Mouse (Mus musculus): ENCODE results near the gene B3galt5. TPM values are rescaled to one million over a fixed set of nuclear protein-coding genes. Genes with fewer than 3 reads are reported as not detected.

B3galt5 gene
- polyA plus RNA-seq, 1 experiment from 2014 or later, result 0.49 TPM

DNA sequence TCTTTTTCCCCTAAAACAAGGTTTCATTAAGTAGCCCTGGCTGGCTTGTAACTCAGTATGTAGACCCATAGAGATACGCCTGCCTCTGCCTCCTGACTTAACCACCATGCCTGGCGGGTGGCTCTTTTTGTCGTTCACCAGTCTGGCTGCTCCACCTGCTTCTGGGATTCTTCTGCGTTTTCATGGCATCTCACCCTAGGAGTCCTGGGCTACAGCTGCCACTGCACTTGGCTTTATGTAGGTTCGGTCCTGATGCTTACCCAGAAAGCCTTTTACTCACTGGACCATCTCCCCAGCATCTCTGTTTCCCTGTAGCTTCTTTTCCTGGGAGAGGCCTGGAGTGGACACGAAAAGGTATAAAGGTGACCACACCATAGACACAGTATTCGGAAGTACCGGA is 1.6 kb upstream of the B3galt5 start:
- ATAC-seq (ENCODE audit: insufficient read depth, low FRiP score), result no peak
- H3K36me3 ChIP-seq (ENCODE audit: control insufficient read depth, insufficient read depth, low read length), result no peaks in the 10 kb centered on the region
- H3K4me2 ChIP-seq (ENCODE audit: low read depth, low read length), result no peak overlapping the region
- no peak overlapping the region for H3K27ac ChIP-seq (ENCODE audit: low read length)
- H3K9me3 ChIP-seq (replicated peaks; ENCODE audit: control insufficient read depth, low read length), result no peaks in the 10 kb centered on the region
- H3K4me3 ChIP-seq (replicated peaks; ENCODE audit: low read length), result no peak overlapping the region
- H3K27me3 ChIP-seq (ENCODE audit: control insufficient read depth, insufficient read depth, low read length), result no peaks in the 10 kb centered on the region
- no peak overlapping the region for H3K9ac ChIP-seq (ENCODE audit: low read length)
- H3K4me1 ChIP-seq (ENCODE audit: control insufficient read depth, insufficient read depth, low read length), result no peaks in the 10 kb centered on the region
- WGBS, result 86% methylated on average over 8 of the region's 8 CpGs

DNA sequence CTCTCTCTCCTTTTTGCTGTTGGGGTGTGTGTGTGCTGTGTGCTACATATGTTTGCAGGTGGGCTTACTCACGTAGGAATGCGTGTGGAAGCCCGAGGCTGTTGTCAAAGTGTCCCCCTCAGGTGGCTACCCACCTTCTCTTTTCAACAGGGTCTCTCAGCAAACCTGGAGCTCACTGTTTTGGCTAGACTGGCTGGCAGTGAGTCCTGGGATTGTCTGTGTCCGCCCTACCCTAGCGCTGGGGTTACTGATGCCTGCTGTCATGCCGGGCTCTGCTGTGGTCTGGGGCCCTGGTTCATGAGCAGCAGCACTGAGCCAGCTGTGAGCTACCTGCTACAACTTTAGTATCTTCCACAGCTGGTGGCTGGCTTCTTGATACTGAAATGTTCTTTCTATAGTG is 8.9 kb downstream of the B3galt5 start:
- H3K27me3 ChIP-seq (ENCODE audit: control insufficient read depth, insufficient read depth, low read length), result no peaks in the 10 kb centered on the region
- H3K27ac ChIP-seq (ENCODE audit: low read length), result no peak overlapping the region
- no peak overlapping the region for H3K4me3 ChIP-seq (replicated peaks; ENCODE audit: low read length)
- no peaks in the 10 kb centered on the region for H3K36me3 ChIP-seq (ENCODE audit: control insufficient read depth, insufficient read depth, low read length)
- H3K9me3 ChIP-seq (replicated peaks; ENCODE audit: control insufficient read depth, low read length), result peaks cover 5% of the 10 kb centered on the region; the same call in 1 of the 2 replicates
- no peaks in the 10 kb centered on the region for H3K4me1 ChIP-seq (ENCODE audit: control insufficient read depth, insufficient read depth, low read length)
- H3K4me2 ChIP-seq (ENCODE audit: low read depth, low read length), result no peak overlapping the region
- 72% methylated on average over 6 of the region's 6 CpGs for WGBS
- H3K9ac ChIP-seq (ENCODE audit: low read length), result no peak overlapping the region
- ATAC-seq (ENCODE audit: insufficient read depth, low FRiP score), result no peak

DNA sequence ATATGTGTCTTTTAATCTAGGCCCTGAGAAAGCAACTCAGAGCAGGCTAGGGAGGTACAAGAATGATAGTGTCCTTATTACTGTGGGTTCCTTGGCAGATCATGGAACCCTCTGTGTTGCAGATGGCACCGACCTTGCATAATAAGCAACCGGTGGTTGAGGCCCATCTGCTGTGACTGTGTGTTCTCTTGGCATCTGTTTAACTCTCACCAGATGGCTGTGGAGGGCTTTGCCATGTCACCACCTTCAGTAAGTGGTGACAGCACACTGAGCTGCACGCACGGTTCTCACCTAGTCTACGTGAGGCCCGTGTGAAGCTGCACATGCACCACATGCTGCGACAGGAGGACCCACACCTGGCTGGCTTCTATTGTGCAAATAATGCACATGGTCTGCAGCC is 14.0 kb downstream of the B3galt5 start:
- Histone ChIP-seq H3K36me3 (ENCODE audit: control insufficient read depth, insufficient read depth, low read length) (no peaks in the 10 kb centered on the region), H3K4me3 (replicated peaks; ENCODE audit: low read length) (no peak overlapping the region)
- 77% methylated on average over 7 of the region's 7 CpGs for WGBS

DNA sequence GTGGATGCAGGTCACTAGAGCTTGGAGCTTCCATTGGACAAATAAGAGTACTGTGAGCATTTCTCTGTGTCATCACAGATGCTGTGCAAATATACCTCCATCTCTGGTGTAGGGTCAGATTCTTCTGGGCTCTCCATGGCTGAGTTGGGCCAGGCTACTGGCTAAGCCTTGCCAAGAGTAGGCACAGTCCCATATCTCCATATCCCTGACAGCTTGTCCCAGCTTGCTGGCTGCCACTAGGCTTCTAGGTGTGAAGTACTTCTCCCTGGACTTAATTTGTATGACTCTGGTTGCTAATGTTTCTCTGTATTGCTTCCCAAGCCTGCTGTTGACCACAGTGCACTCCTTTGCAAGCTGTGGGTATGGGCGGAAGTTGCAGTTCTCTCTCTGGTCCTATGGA is 16.5 kb downstream of the B3galt5 start:
- Histone ChIP-seq H3K9ac (ENCODE audit: low read length) (no peak overlapping the region), H3K4me1 (ENCODE audit: control insufficient read depth, insufficient read depth, low read length) (no peaks in the 10 kb centered on the region), H3K27me3 (ENCODE audit: control insufficient read depth, insufficient read depth, low read length) (no peaks in the 10 kb centered on the region), H3K27ac (ENCODE audit: low read length) (no peak overlapping the region), H3K36me3 (ENCODE audit: control insufficient read depth, insufficient read depth, low read length) (no peaks in the 10 kb centered on the region), H3K4me2 (ENCODE audit: low read depth, low read length) (no peak overlapping the region), H3K4me3 (replicated peaks; ENCODE audit: low read length) (no peak overlapping the region), H3K9me3 (replicated peaks; ENCODE audit: control insufficient read depth, low read length) (peaks cover 5% of the 10 kb centered on the region; the same call in 1 of the 2 replicates)
- ATAC-seq (ENCODE audit: insufficient read depth, low FRiP score), result no peak
- 86% methylated on average over 1 of the region's 1 CpGs for WGBS

More for the DNA sequence above, 14.0 kb downstream of the B3galt5 start:
- Histone ChIP-seq H3K9ac (ENCODE audit: low read length) (no peak overlapping the region), H3K4me1 (ENCODE audit: control insufficient read depth, insufficient read depth, low read length) (no peaks in the 10 kb centered on the region), H3K9me3 (replicated peaks; ENCODE audit: control insufficient read depth, low read length) (peaks cover 5% of the 10 kb centered on the region; the same call in 1 of the 2 replicates), H3K27me3 (ENCODE audit: control insufficient read depth, insufficient read depth, low read length) (no peaks in the 10 kb centered on the region), H3K27ac (ENCODE audit: low read length) (no peak overlapping the region), H3K4me2 (ENCODE audit: low read depth, low read length) (no peak overlapping the region)
- no peak for ATAC-seq (ENCODE audit: insufficient read depth, low FRiP score)

DNA sequence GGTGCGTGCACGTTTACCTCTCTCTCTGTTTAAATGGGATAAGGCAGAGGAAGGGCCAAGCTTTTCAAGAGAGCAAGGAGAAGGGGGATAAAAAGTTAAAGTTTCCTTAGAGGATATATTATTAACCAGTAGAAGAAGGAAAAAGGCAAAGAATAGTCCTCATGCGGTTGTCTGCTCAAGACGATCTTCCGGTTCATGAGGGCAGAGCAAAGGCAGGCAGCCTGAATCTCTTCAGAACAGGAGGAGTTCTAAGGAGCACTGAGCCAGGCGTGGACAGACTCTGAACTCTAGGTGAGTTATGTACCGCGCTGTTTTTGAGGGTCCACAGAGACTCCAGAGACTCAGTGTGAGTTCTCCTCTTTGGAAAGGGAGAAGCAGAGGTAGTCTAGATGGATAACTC is 22.8 kb downstream of the B3galt5 start:
- H3K27me3 ChIP-seq (ENCODE audit: control insufficient read depth, insufficient read depth, low read length), result no peaks in the 10 kb centered on the region
- ATAC-seq (ENCODE audit: insufficient read depth, low FRiP score), result no peak
- H3K36me3 ChIP-seq (ENCODE audit: control insufficient read depth, insufficient read depth, low read length), result no peaks in the 10 kb centered on the region
- WGBS, result 83% methylated on average over 8 of the region's 8 CpGs
- H3K27ac ChIP-seq (ENCODE audit: low read length), result no peak overlapping the region
- H3K9me3 ChIP-seq (replicated peaks; ENCODE audit: control insufficient read depth, low read length), result no peaks in the 10 kb centered on the region
- H3K9ac ChIP-seq (ENCODE audit: low read length), result no peak overlapping the region
- no peak overlapping the region for H3K4me2 ChIP-seq (ENCODE audit: low read depth, low read length)
- H3K4me3 ChIP-seq (replicated peaks; ENCODE audit: low read length), result no peak overlapping the region
- no peaks in the 10 kb centered on the region for H3K4me1 ChIP-seq (ENCODE audit: control insufficient read depth, insufficient read depth, low read length)

DNA sequence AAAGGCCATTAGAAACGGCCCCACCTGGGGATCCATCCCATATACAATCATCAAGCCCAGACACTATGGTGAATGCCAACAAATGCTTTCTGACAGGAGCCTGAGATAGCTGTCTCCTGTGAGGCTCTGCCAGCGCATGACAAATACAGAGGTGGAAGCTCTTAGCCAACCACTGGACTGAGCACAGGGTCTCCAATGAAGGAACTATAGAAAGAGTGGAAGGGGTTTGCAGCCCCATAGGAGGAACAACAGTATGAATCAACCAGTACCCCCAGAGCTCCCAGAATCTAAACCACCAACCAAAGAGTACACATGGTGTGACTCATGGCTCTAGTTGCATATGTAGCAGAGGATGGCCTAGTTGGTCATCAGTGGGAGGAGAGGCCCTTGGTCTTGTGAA is 36.1 kb downstream of the B3galt5 start:
- H3K4me1 ChIP-seq (ENCODE audit: control insufficient read depth, insufficient read depth, low read length), result no peaks in the 10 kb centered on the region
- no peaks in the 10 kb centered on the region for H3K9me3 ChIP-seq (replicated peaks; ENCODE audit: control insufficient read depth, low read length)
- ATAC-seq (ENCODE audit: insufficient read depth, low FRiP score), result no peak
- no peaks in the 10 kb centered on the region for H3K27me3 ChIP-seq (ENCODE audit: control insufficient read depth, insufficient read depth, low read length)
- no peaks in the 10 kb centered on the region for H3K36me3 ChIP-seq (ENCODE audit: control insufficient read depth, insufficient read depth, low read length)
- no peak overlapping the region for H3K4me2 ChIP-seq (ENCODE audit: low read depth, low read length)
- H3K27ac ChIP-seq (ENCODE audit: low read length), result no peak overlapping the region
- 71% methylated on average over 2 of the region's 2 CpGs for WGBS
- no peak overlapping the region for H3K9ac ChIP-seq (ENCODE audit: low read length)
- H3K4me3 ChIP-seq (replicated peaks; ENCODE audit: low read length), result no peak overlapping the region

DNA sequence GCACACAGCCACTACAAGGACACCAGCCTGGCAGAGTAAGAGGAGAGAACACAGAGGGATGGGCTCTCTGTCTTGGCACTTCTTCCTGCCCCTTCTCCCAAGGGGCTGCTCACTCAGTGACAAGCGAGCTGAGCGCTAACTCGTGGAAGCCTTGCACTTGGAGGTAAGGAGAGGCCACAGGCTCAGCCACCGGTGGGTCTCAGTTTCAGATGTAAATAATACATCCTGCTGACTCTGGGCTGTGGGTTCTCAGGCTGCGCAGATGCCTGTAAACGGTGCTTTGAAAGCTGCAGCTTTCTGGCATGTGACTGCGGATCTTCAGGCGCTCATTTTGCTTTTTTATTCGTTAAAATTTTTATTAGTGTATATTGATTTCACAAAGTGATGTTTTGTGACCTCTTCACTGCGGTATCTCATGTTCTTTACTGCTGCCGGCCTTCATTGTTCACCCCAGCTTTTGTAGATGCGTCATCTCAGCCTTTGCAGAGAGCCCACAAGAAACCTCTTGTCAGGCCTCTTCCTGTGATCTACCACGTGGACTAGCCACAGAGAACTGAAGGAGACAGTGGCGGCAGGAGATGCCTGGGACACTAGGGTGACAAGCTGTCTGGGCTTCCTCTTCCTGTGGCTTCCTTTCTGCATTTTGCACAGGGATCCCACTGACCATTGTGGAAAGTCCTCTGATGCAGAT is 37.5 kb downstream of the B3galt5 start:
- Histone ChIP-seq H3K4me3 (replicated peaks; ENCODE audit: low read length) (no peak overlapping the region), H3K9me3 (replicated peaks; ENCODE audit: control insufficient read depth, low read length) (no peaks in the 10 kb centered on the region), H3K27me3 (ENCODE audit: control insufficient read depth, insufficient read depth, low read length) (no peaks in the 10 kb centered on the region), H3K27ac (ENCODE audit: low read length) (no peak overlapping the region), H3K4me1 (ENCODE audit: control insufficient read depth, insufficient read depth, low read length) (no peaks in the 10 kb centered on the region), H3K4me2 (ENCODE audit: low read depth, low read length) (no peak overlapping the region), H3K9ac (ENCODE audit: low read length) (no peak overlapping the region), H3K36me3 (ENCODE audit: control insufficient read depth, insufficient read depth, low read length) (no peaks in the 10 kb centered on the region)
- no peak for ATAC-seq (ENCODE audit: insufficient read depth, low FRiP score)
- WGBS, result 52% methylated on average over 14 of the region's 14 CpGs

DNA sequence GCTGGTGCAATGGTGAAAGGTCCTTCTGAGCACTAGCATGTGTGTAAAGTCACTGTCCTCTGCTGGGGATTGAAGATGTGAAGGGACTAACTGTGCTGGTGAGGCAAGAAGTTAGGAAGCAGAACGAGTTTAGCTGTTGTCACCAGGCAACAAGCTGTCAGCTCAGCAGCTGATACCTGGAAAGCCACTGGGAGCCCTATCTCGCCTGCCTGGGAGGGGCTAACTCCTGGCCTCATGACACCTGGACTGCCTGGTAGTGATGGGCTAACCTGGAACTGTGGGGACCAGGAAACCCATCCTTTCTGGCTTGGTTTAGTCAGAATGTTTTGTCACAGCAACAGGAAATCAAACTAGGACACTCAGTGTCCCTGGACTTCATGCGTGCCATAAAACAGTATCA is 41.0 kb downstream of the B3galt5 start:
- Histone ChIP-seq H3K9me3 (replicated peaks; ENCODE audit: control insufficient read depth, low read length) (no peaks in the 10 kb centered on the region), H3K36me3 (ENCODE audit: control insufficient read depth, insufficient read depth, low read length) (no peaks in the 10 kb centered on the region), H3K4me2 (ENCODE audit: low read depth, low read length) (no peak overlapping the region), H3K4me1 (ENCODE audit: control insufficient read depth, insufficient read depth, low read length) (no peaks in the 10 kb centered on the region), H3K27me3 (ENCODE audit: control insufficient read depth, insufficient read depth, low read length) (peaks cover 23% of the 10 kb centered on the region), H3K9ac (ENCODE audit: low read length) (no peak overlapping the region), H3K27ac (ENCODE audit: low read length) (no peak overlapping the region), H3K4me3 (replicated peaks; ENCODE audit: low read length) (no peak overlapping the region)
- WGBS, result 53% methylated on average over 3 of the region's 3 CpGs
- ATAC-seq (ENCODE audit: insufficient read depth, low FRiP score), result no peak

DNA sequence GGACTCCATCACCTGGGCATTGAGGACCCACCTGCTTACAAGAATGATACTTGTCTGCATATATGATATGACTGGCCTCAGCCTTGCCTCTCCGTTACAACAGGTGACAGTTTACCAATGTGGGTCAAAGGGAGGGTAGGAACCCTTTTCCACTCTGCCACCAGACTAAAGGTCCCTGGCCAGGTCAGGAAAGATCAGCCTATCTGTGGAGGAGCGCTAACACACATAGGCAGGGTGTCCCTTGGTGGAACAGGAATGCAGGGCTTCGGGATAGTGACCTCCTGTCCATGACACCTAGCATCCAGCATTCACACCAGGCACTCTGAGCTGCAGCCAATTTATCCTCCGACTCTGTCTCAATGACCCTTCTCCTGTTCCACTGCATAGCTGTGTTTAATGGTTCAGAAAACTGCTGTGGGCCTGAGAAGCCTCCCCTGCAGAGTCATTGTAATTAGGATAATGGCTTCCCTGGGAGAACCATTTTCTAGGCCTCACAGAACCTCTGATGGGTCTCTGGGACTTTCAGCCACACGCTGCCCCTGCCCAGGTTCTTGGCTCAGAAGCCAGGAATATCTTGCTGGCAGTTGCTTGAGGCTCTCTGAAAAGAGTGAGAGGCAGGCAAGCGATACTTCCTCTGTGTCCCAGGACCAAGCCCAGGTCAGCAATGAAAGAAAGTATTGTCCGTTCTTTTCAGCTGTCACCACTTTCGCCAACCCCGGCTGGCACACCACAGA is 43.1 kb downstream of the B3galt5 start:
- 74% methylated on average over 9 of the region's 9 CpGs for WGBS
- Histone ChIP-seq H3K9ac (ENCODE audit: low read length) (no peak overlapping the region), H3K9me3 (replicated peaks; ENCODE audit: control insufficient read depth, low read length) (no peaks in the 10 kb centered on the region), H3K4me1 (ENCODE audit: control insufficient read depth, insufficient read depth, low read length) (no peaks in the 10 kb centered on the region), H3K36me3 (ENCODE audit: control insufficient read depth, insufficient read depth, low read length) (no peaks in the 10 kb centered on the region), H3K27ac (ENCODE audit: low read length) (no peak overlapping the region), H3K4me3 (replicated peaks; ENCODE audit: low read length) (no peak overlapping the region), H3K27me3 (ENCODE audit: control insufficient read depth, insufficient read depth, low read length) (peaks cover 23% of the 10 kb centered on the region), H3K4me2 (ENCODE audit: low read depth, low read length) (no peak overlapping the region)
- no peak for ATAC-seq (ENCODE audit: insufficient read depth, low FRiP score)

All from stomach, embryonic 16.5 days (tissue).